Mouse (Mus musculus): ENCODE measurements around the gene Cd44.
A peak's percentile ranks its signal among the peaks of the same experiment; 100 is the strongest.

Gene Cd44

GRCm38 (mm10) chr2:102822036-102822435, 79.4 kb downstream of the Cd44 start:
- no peaks in the 10 kb centered on the region; the same call in 1 of the 2 replicates for H3K27me3 ChIP-seq (ENCODE audit: insufficient read depth, low read length)
- no peak overlapping the region for H3K4me3 ChIP-seq (replicated peaks; ENCODE audit: low read length)
- no peak for TF ChIP-seq NANOG (IDR thresholded peaks at IDR 0.05; ENCODE audit: borderline replicate concordance, low read length)
- no peak for TF ChIP-seq CTCF (conservative IDR thresholded peaks at IDR 0.05; ENCODE audit: low read length)
- no peak for TF ChIP-seq POU5F1 (IDR thresholded peaks at IDR 0.05; ENCODE audit: borderline replicate concordance, low read length)
- no peaks in the 10 kb centered on the region for H3K36me3 ChIP-seq (ENCODE audit: insufficient read depth, low read length)
- 0 out of 2 replicates have a peak, but pooled peaks cover 2% of the 10 kb centered on the region for H3K4me1 ChIP-seq (replicated peaks; ENCODE audit: low read depth, low read length)
- no peaks in the 10 kb centered on the region for H3K9me3 ChIP-seq (ENCODE audit: low read length)

- Histone ChIP-seq H3K4me3 (replicated peaks; ENCODE audit: low read length) (no peak overlapping the region), H3K9me3 (ENCODE audit: low read length) (no peaks in the 10 kb centered on the region), H3K36me3 (ENCODE audit: insufficient read depth, low read length) (no peaks in the 10 kb centered on the region), H3K4me1 (replicated peaks; ENCODE audit: low read depth, low read length) (peaks cover 14% of the 10 kb centered on the region), H3K27me3 (ENCODE audit: insufficient read depth, low read length) (no peaks in the 10 kb centered on the region; the same call in 1 of the 2 replicates)
- TF ChIP-seq POU5F1 (IDR thresholded peaks at IDR 0.05; ENCODE audit: borderline replicate concordance, low read length) (no peak), NANOG (IDR thresholded peaks at IDR 0.05; ENCODE audit: borderline replicate concordance, low read length) (no peak), CTCF (conservative IDR thresholded peaks at IDR 0.05; ENCODE audit: low read length) (no peak)
These were observed 80.7 kb downstream of the Cd44 start for GRCm38 (mm10) chr2:102820790-102821189.

- Histone ChIP-seq H3K27me3 (ENCODE audit: insufficient read depth, low read length) (no peaks in the 10 kb centered on the region; the same call in 1 of the 2 replicates), H3K9me3 (ENCODE audit: low read length) (no peaks in the 10 kb centered on the region), H3K4me1 (replicated peaks; ENCODE audit: low read depth, low read length) (peaks cover 19% of the 10 kb centered on the region), H3K36me3 (ENCODE audit: insufficient read depth, low read length) (no peaks in the 10 kb centered on the region), H3K4me3 (replicated peaks; ENCODE audit: low read length) (no peak overlapping the region)
- TF ChIP-seq CTCF (conservative IDR thresholded peaks at IDR 0.05; ENCODE audit: low read length) = no peak
- no peak for TF ChIP-seq POU5F1 (IDR thresholded peaks at IDR 0.05; ENCODE audit: borderline replicate concordance, low read length)
- no peak for TF ChIP-seq NANOG (IDR thresholded peaks at IDR 0.05; ENCODE audit: borderline replicate concordance, low read length)
These were observed 81.2 kb downstream of the Cd44 start for GRCm38 (mm10) chr2:102820225-102820711.

- H3K9me3 ChIP-seq (ENCODE audit: low read length) = no peaks in the 10 kb centered on the region
- no peaks in the 10 kb centered on the region for H3K27me3 ChIP-seq (ENCODE audit: insufficient read depth, low read length)
- H3K36me3 ChIP-seq (ENCODE audit: insufficient read depth, low read length) = no peaks in the 10 kb centered on the region
- TF ChIP-seq NANOG (IDR thresholded peaks at IDR 0.05; ENCODE audit: borderline replicate concordance, low read length) = peak; percentile 48; the same call in 1 of the 2 replicates
- no peak for TF ChIP-seq POU5F1 (IDR thresholded peaks at IDR 0.05; ENCODE audit: borderline replicate concordance, low read length)
- TF ChIP-seq CTCF (conservative IDR thresholded peaks at IDR 0.05; ENCODE audit: low read length) = no peak
- peaks cover 23% of the 10 kb centered on the region for H3K4me1 ChIP-seq (replicated peaks; ENCODE audit: low read depth, low read length)
- H3K4me3 ChIP-seq (replicated peaks; ENCODE audit: low read length) = no peak overlapping the region
These were observed 86.1 kb downstream of the Cd44 start for GRCm38 (mm10) chr2:102815289-102815809.

- TF ChIP-seq CTCF (conservative IDR thresholded peaks at IDR 0.05; ENCODE audit: low read length) = no peak
- TF ChIP-seq POU5F1 (IDR thresholded peaks at IDR 0.05; ENCODE audit: borderline replicate concordance, low read length) = no peak
- TF ChIP-seq NANOG (IDR thresholded peaks at IDR 0.05; ENCODE audit: borderline replicate concordance, low read length) = no peak
- H3K36me3 ChIP-seq (ENCODE audit: insufficient read depth, low read length) = no peaks in the 10 kb centered on the region
- H3K27me3 ChIP-seq (ENCODE audit: insufficient read depth, low read length) = no peaks in the 10 kb centered on the region
- peaks cover 23% of the 10 kb centered on the region for H3K4me1 ChIP-seq (replicated peaks; ENCODE audit: low read depth, low read length)
- no peak overlapping the region for H3K4me3 ChIP-seq (replicated peaks; ENCODE audit: low read length)
- no peaks in the 10 kb centered on the region for H3K9me3 ChIP-seq (ENCODE audit: low read length)
These were observed 88.7 kb downstream of the Cd44 start for GRCm38 (mm10) chr2:102812756-102813155.

GRCm38 (mm10) chr2:102809436-102809835, 92.0 kb downstream of the Cd44 start:
- Histone ChIP-seq H3K4me1 (replicated peaks; ENCODE audit: low read depth, low read length) (no peaks in the 10 kb centered on the region), H3K4me3 (replicated peaks; ENCODE audit: low read length) (no peak overlapping the region), H3K9me3 (ENCODE audit: low read length) (no peaks in the 10 kb centered on the region), H3K27me3 (ENCODE audit: insufficient read depth, low read length) (no peaks in the 10 kb centered on the region), H3K36me3 (ENCODE audit: insufficient read depth, low read length) (no peaks in the 10 kb centered on the region)
- TF ChIP-seq CTCF (conservative IDR thresholded peaks at IDR 0.05; ENCODE audit: low read length) = no peak
- no peak for TF ChIP-seq NANOG (IDR thresholded peaks at IDR 0.05; ENCODE audit: borderline replicate concordance, low read length)
- no peak for TF ChIP-seq POU5F1 (IDR thresholded peaks at IDR 0.05; ENCODE audit: borderline replicate concordance, low read length)

GRCm38 (mm10) chr2:102807633-102808032, 93.8 kb downstream of the Cd44 start:
- H3K36me3 ChIP-seq (ENCODE audit: insufficient read depth, low read length) = no peaks in the 10 kb centered on the region
- H3K9me3 ChIP-seq (ENCODE audit: low read length) = no peaks in the 10 kb centered on the region
- TF ChIP-seq NANOG (IDR thresholded peaks at IDR 0.05; ENCODE audit: borderline replicate concordance, low read length) = no peak
- H3K27me3 ChIP-seq (ENCODE audit: insufficient read depth, low read length) = no peaks in the 10 kb centered on the region
- H3K4me1 ChIP-seq (replicated peaks; ENCODE audit: low read depth, low read length) = no peaks in the 10 kb centered on the region
- H3K4me3 ChIP-seq (replicated peaks; ENCODE audit: low read length) = no peak overlapping the region

- TF ChIP-seq NANOG (IDR thresholded peaks at IDR 0.05; ENCODE audit: borderline replicate concordance, low read length) (no peak), POU5F1 (IDR thresholded peaks at IDR 0.05; ENCODE audit: borderline replicate concordance, low read length) (no peak), CTCF (conservative IDR thresholded peaks at IDR 0.05; ENCODE audit: low read length) (no peak)
- Histone ChIP-seq H3K9me3 (ENCODE audit: low read length) (no peaks in the 10 kb centered on the region), H3K36me3 (ENCODE audit: insufficient read depth, low read length) (no peaks in the 10 kb centered on the region), H3K4me1 (replicated peaks; ENCODE audit: low read depth, low read length) (no peaks in the 10 kb centered on the region), H3K27me3 (ENCODE audit: insufficient read depth, low read length) (no peaks in the 10 kb centered on the region), H3K4me3 (replicated peaks; ENCODE audit: low read length) (no peak overlapping the region)
These were observed 95.5 kb downstream of the Cd44 start for GRCm38 (mm10) chr2:102805761-102806496.

All from E14TG2a.4 (cell line).